Mouse (Mus musculus) cerebellum, postnatal 14 days (tissue): ENCODE data around the gene Ankrd9.
A peak's percentile ranks its signal among the peaks of the same experiment; 100 is the strongest.

Experiments used
- DNase-seq, 2 experiments: peaks; one replicate each; pipeline ENCODE4 v3.0.0; 2021; ENCODE audit warnings: mixed read lengths in 2 of 2

Gene Ankrd9

DNA sequence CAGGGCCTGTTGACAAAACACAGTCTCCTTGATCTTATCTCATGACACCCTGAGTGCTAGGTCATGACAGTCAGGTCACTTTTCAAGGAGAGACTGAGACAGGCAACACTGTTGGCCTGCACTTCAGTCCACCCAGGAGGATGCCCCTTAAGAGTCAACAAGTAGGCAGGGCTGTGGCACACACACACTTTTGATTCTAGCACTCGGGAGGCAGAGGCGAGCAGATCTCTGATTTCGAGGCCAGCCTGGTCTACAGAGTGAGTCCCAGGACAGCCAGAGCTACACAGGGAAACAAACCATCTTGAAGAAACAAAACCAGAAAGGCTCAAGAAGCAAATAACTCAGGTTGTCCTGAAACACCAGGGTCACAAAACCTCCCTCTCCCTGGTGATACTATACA, 10.6 kb upstream of the Ankrd9 start:
- no peak for DNase-seq

DNA sequence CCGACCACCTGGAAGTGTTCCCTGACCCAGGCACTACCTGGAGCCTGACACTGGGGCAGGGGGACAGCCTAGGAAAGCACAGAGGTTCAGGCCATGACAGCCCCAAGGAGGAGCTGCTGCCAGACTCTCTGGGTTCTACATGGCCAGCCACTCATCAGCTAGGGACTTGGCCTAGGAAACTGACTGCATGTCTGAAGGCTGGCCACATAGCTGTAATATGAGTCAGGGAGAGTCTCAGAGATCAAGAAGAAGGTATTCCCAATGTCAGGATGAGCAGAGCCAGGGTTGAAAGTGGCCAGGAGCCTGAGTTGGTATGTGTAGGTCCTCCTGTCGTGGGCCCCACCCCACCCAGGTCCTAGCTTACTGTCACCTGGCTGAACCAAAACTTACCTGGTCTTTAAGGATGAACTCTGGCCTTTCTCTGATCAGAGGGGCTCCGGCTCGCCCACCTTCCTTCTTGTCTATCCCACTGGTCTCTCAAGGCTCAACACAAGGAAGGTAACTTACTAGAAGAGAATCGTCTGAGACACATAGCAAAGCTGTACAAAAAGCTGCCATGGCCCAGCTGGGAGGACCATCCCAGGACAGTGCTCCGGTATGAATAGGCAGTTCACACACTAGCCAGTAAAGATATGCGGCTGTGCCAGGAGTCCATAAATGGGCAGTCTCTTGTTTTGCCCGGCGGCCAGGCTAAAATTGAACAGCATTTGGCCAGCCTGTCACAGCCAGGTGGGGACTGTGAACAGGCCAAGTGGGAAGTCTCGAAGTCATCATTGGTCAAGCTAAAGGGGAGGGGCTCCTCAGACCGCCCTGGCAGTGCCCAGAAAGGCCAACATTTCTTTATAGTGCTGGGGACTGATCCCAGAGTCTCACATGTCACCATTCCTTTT, 7.9 kb upstream of the Ankrd9 start:
- DNase-seq, result peak; percentile 34 to 37

DNA sequence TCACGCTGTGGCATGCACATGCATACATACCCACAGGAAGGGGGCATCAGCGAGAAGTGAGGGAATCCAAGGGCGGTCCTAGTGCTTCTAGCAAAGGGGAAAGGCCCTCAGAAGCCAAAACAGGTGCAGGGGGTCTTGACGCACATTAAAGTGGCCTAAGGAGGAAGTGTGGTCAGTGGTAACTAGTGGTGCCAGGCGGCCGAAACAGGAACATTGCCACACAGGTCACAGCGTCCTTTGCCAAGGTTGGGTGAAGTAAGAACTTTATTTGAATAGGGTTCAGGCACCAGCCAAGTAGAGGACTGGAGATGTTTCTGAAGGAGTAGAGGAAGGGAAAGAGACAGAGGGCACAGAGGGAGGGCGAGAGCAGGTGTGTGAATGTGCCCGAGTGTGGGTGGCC, 6.3 kb upstream of the Ankrd9 start:
- DNase-seq, result no peak

DNA sequence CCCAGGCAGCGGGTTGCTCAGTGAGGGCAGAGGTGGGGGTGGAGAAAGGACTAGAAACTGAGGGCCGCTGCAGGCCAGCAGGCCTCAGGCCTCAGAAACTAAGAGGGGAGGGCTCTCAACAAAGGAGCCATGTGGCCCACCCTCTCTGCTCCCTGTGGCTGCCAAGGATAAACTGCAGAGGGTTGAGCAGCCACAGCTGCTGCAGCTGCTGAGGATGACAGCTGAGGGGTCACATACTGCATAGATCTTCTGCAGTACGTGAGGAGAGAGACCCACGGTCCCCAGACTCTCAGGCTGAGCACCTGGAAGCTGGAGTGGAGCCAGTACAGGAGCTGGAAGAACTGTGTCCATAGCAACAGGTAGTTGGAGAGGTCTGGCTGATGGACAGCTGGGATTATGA, 5.8 kb upstream of the Ankrd9 start:
- DNase-seq, result no peak

DNA sequence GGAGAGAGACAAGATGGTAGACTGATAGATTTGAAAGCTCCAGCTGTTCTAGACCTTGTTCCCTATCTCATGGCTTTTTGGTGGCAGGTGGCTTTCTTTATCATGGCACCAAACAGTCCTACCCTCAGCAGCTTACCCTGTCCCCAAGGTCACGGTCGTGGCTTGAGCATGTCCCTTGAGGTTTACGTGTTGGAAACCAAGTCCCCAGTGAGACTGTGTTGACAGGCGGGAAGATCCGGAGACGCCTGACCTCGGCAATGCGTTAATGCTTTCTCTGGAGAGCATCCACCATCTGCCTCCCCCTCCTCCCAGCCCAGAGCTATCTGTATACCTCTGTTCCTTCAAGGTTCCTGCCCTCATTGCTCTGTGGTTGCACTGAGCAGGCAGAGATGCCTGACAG, 4.9 kb upstream of the Ankrd9 start:
- no peak for DNase-seq

DNA sequence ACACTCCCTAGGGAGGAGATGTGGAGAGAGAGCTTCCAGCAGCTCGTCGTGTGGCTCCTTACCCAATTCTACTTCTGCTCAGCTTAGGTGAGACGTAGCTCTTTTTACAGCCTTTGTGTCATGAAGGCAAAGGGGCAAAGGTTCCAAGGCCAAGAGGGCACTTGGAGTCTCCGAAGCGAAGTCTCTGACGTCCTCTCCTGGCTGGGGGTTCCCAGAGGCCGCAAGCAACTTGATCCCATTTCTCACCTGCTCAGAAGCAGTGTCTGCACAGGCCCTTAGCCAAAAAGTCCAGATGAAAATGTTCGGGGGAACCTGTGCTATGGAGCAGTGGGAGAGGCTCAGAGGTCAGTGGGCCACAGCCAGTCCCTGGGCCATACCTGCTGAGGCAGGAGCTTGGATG, 4.2 kb upstream of the Ankrd9 start:
- no peak for DNase-seq

DNA sequence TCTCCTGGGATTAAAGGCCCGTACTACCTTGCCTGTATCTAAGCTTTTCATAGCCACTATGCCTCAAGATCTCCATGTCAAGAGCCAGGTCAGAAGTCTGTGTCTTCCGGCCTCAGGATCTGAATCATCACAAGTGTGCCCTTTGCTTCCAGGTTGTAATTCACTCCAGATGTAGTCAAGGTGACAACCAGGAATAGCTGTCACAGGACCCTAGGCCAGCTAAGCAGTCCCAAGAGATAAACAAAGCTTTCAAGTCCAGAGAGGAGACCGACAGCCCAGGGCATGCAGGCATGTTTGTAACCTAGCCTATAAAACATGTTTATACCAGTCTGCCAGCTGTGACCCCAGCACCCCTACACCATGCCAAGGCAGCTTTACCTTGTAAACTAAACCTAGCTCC, 2.9 kb upstream of the Ankrd9 start:
- no peak for DNase-seq

DNA sequence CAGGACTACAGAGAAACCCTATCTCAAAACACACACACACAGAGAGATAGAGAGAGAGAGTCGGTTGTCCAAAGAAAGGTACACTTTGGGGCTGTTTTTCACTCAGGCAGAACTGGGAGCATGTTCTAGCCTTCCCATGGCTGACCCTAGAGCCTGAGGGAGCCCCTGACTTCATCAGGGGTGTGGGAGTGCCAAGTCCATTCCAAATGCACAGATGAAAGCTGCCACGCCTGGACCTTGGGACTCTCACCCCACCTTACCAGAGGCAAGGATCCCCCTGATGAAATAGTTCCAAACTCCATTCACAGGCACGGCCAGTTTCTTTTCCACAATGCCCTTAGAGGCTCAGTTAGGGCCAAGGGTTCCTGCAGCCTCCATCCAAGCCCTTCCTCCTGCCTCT, 968 bp upstream of the Ankrd9 start:
- DNase-seq, result no peak

DNA sequence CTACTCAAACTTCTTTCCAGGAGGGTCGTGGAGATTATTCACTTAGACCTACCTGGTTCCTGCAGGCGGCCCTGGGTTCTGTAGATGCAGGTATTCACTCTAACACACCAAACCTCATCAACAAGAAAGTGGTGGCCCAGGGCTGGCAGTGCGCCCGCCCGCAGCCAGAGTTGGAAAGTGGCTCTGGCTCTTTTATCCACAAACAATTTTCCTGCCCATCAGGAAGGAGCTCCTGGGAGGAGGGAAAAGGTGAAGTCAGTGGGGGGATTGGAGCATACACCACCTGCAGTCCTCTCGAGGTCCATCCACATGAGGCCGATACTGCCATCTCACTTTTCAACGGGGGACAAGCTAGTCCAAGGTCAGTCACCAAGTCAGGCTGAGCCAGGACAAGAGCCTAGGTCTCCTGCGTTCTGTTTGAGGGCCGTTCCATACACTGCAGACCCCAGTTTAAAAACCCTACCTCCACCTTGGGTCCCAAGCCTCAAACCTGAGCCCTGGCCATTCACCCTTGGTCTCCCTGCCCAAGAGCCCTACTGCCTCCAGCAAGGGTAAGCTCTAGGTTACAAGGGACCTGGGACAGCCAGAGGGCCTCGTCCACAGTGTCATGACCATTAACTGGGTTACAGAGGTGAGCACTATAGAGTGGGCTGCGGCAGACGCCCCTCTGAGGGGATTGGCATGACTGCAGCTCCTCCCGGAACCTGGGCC, 789 bp downstream of the Ankrd9 start:
- DNase-seq, result peak; percentile 46 to 59

DNA sequence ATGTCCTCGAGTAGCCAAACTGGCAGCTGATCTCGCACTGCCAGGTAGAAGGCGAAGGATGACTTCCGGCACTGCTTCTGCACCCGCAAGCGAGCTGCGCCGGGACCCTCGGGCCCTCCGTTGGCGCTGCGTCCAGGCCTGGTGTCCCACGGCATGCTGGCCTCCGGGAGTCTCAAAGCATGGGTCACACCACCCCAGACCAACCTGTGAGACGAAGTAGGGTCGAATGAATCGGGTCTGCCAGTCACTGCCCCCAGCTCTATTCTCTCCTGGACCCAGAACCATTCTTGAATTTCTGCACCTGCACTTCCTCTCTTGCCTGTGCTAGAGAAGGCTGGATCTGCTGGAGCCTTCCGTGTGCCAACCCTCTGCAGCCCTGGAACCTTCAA, 1.5 kb downstream of the Ankrd9 start:
- DNase-seq, result peak in 1 of 2 experiments; percentile 18

DNA sequence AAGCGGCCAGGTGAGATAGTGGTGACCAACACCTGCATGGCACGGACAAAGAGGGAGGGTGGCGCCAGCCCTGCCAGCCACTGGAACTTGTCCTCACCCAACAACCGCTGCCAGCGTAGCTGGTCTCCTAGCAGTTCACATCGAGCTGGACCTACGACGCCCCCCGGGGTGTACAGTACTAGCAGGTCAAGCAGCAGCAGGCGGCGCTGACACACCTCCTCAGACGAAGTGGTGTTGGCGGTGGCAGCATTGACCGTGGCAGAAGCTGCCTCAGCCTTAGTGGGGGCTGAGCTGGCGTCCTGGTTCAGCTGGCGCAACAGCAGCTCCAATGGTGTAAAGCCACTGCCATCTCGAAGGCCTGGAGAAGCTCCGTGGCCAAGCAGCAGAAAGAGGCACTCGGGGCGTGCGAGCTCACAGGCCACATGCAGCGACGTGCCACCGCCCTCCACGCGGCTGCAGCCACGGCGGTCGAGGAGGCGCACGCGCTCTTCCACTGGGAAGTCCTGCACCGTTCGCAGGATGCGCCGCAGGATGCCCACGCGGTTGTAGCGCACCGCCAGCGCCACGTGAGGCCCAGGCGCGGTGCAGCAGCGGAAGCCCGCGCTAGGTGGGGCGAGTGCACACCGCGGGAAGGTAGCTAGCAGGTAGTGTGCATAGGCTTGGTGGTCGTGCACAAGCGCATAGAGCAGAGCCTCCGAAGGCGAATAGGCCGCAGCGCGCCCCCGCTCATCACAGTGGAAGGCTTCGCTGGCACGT, 2.1 kb downstream of the Ankrd9 start:
- peak in 1 of 2 experiments; percentile 34 for DNase-seq

DNA sequence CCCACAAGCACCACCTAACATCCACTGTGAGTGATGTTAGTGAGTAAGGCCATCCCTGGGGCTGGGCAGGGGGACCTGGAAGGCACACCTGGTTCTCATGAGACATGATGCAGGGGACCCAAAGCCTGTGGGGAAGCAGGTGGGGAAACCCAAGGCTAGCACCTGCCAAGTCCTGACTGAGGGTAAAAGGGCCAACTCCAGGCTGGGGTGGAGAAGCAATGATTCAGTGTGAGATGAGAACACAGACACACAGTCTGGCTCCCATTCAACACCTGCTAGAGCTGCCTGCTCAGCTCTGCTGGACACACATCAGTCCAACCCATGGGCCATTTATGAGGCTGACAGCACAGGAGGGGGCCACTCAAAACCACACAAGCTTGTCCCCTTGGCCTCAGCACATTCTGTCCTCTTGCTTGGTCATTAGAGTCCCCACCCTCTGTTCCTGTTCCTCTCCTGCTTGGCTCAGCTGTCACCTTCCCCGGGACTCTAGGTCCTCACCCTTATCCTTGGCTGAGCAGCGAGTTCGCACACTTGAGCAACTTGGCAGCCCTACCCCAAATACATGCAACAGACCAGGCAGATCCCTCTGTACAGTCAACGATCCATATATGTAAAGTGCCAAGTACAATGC, 2.9 kb downstream of the Ankrd9 start:
- no peak for DNase-seq

DNA sequence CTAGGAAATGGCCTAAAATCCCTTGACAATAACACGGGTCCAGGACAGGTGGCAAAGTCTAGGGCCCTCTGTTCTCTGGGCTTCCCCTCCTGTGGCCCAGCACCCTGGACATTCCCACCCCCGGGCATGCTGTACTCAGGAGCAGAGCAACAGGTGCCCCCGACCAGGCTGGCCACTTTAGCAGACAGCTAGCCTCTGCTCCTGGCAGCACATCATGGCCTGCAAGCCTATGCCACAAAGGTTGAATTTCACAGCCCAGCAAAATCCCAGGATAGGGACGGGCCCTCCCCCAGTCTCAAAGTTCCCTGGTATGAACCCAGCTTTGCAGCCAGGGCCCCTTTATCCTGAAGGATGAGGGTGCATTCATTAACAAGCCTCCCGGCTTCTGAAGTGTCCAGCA, 3.5 kb downstream of the Ankrd9 start:
- no peak for DNase-seq

DNA sequence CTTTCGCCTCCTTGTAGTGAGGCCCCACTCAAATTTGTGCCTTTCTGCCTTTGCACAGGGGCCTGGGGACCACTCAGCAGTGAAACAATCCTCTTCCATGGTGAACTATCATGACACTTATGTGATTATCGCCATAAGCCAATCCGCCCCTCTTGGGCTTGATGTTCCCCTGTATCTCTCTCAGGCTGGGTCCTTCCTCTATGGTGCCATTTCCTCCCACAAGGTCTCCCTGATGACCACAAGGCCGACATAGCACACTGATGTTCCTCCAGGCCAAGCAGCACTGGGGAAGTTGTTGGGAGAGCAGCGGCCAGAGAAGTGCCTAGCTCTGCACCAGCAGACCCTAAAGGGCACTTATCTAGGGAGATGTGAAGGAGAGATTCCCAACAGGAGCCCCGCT, 4.1 kb downstream of the Ankrd9 start:
- DNase-seq, result no peak

DNA sequence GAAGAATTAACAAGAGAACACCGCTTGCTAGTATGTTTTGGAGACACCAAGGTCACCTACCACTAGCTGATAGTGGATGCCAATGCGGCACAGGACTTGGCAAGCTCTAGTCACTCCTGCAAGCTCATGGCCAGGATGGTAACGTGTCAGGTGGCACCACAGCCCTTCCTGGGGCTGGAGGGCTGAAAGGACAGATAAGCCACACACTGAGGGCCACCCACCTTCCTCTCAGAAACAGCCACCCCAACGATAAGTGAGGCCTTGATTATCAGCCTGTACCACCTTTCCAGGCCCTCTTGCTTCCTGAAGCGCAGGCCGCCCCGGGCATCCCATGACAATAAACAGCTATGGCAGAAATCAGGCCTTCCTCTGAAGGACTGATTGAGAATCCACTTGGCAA, 4.5 kb downstream of the Ankrd9 start:
- peak in 1 of 2 experiments; percentile 31 for DNase-seq

DNA sequence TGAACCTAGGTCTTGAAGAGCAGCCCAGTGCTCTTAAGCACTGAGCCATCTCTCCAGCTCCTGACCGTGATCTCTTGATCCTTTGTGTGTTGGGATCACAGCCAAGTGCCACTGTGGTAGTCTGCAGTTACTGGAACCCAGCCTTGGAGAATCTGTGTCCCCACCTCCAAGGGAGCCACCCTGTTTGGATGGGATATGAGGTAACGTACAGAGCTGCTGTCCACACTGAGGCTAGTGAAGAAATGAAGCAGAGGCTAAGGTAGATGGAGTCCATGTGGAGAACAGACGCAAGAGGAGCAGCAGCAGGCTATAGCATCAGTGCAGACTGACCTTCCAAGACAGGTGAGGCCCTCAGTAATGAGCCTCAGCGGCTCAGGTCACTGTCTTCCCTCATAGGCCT, 5.0 kb downstream of the Ankrd9 start:
- no peak for DNase-seq

DNA sequence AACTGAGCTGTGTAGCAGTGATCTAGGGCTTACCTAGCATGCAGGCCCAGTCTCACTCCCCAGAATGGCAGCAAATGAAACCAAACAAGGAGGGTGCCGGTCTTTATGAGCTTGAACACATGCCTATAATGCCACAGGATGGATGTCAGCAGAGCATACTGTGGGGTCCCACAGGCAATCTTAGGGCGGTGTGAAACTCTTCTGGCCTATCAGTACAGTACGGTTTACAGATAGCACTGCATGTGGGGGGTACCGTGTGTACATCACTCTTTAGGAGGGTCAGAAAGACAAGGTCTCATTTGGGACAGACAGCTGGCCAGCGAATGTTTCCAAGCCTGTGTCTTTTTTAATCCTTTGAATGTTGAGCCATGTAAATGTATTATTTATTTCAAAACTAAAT, 6.9 kb downstream of the Ankrd9 start:
- no peak for DNase-seq

DNA sequence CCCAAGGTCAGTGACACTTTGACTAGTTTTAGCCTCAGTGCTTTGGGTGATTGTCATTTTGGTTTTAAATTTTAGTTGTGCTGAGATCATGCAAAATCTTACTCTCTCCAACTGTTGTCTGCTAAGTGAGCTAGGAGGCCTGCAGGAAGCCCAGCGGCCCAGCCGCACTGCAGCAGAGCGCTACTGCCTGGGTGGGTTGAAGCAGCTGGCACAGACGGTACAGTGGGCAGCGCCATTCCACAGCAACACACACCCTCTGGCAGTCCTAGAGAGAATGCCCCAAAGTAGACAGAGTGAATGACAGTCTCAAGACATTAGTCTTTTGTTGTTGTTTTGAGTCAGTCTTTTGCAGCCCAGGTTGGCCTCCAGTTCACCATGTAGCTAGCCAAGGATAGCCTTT, 8.4 kb downstream of the Ankrd9 start:
- DNase-seq, result no peak

DNA sequence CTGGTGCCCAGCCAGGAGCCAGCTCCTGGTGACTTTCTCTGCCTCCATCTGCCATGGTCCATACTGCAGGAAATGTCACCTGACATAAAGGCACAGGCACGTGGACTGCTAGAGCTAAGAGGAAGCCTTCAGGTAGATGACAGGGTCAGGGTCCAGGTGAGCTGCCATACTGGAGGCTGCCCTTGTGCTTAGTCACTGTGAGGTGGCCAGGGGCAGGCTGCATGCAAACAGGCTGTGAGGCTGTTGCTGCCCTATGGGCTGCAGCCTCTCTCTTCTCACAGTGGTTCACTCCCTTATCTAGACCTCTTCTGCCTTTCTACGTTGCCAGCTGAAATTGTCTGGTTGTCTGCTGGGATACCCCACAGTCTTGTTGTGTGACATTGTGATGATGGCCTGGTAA, 11.7 kb downstream of the Ankrd9 start:
- DNase-seq, result no peak

DNA sequence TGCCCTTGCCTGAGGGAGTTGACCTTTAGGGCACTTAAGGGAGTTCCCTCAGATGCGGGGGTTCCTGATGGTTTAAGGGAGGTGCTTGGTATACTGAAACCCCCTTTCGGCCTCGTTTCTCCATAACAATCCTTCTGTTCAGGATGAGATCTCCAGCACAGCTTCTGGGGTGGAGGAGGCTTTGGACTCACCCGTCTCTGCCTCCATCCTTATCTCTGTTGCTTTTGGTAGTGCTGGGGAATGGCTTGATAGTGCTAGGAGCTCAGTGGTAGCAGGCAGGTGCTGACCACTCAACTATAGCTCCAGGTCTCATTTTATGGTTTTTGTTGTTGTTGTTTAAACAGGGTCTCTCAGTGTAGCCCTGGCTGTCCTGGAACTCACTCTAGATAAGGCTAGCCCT, 12.8 kb downstream of the Ankrd9 start:
- DNase-seq, result no peak

DNA sequence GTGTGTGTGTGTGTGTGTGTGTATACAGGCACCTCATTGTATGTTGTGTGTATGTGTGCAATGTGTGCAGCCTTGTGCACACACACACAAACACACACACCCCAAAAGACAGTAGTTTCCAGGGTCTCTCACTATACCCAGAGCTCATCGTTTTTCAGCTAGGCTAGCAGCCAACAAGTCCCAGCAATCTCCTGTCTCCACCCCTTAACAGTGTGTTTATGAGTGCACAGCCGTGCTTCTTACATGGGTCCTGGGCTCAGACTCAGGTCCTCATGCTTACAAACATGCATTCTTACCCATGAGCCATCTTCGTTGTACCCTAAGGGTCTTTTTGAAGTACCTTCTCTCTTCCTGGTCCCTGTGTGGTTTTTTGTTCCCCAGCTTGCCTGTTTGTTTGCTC, 13.3 kb downstream of the Ankrd9 start:
- DNase-seq, result no peak

DNA sequence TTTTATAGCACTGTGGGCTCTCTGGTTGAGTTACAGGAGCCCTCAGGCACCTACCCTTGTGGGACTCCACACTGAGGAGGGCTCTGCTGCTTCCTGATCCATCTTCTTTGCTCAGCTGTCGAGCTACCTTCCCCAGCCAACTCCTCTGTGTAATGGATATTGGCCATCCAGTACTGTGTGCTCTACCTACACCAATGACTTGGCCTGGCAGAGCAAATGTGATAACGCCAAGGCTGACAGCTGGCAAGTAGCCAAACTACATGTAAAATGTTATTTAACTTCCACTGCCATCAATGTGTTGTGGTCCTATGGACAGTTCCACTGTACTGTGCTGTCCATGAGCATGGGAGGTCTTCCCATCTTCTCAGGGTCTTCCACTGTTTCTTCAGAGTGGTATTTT, 16.9 kb downstream of the Ankrd9 start:
- peak in 1 of 2 experiments; percentile 46 for DNase-seq

DNA sequence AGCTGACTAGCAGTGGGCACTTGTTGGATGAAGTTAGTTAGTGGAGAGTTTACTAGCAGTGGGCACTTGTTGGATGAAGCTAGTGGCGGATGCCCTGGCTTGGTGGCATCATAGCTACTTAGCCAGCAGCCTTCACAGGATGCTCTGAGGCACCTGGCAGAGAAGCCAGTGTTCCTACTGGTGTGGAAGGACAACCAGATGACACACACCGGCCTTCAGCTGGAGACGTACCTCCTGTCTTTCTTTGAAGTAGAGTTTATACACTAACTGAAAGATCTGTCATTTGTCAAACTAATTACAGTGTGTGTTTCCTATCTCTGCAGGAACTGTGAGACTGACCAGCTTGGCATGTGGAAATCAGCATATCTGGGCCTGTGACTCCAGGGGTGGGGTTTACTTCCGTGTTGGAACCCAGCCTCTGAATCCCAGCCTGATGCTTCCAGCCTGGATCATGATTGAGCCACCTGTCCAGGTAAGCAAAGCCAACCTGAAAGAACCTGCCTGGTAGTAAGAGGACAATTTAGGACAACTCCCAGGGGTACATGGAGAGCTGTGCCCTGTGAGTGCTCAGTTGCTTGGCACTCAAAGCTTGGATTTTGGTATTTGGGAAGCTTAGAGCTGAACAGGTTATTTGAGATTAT, 24.4 kb downstream of the Ankrd9 start:
- DNase-seq, result peak; percentile 69 to 79
